Mouse (Mus musculus): Measurements from ENCODE around the gene Klf14. TPM values are rescaled to one million over a fixed set of nuclear protein-coding genes. Genes with fewer than 3 reads are reported as not detected.

The Klf14 gene
- polyA plus RNA-seq (2012; fragmentation: generic; extraction: Trizol): not detected
- long read RNA-seq, experiment 1: 0 reads
- long read RNA-seq, experiment 2: 0 reads

- no peak for TF ChIP-seq MYOG (IDR thresholded peaks at IDR 0.05; ENCODE audit: control insufficient read depth, extremely low read depth, insufficient read length)
- TF ChIP-seq FOSL1 (IDR thresholded peaks at IDR 0.05; ENCODE audit: insufficient read depth, low read length, poor library complexity, severe bottlenecking): no peak
- TF ChIP-seq MYOD1 (IDR thresholded peaks at IDR 0.05; ENCODE audit: control insufficient read depth, insufficient read length, low read depth): no peak
- no peak for TF ChIP-seq USF1 (IDR thresholded peaks at IDR 0.05; ENCODE audit: low read depth)
- TF ChIP-seq MAX (IDR thresholded peaks at IDR 0.05): no peak
- no peak for TF ChIP-seq CEBPB (IDR thresholded peaks at IDR 0.05; ENCODE audit: low read depth)
- no peak for TF ChIP-seq CTCF (IDR thresholded peaks at IDR 0.05; ENCODE audit: control insufficient read depth, insufficient read depth, insufficient read length)
- peaks cover 11% of the 10 kb centered on the region for H3K27me3 ChIP-seq (ENCODE audit: control insufficient read depth, insufficient read depth, insufficient read length)
These were observed at the start of gene Klf14 for GRCm38 (mm10) chr6:30958736-30959540. TSS of gene Klf14 (minus strand) at chr6:30959078.

DNA sequence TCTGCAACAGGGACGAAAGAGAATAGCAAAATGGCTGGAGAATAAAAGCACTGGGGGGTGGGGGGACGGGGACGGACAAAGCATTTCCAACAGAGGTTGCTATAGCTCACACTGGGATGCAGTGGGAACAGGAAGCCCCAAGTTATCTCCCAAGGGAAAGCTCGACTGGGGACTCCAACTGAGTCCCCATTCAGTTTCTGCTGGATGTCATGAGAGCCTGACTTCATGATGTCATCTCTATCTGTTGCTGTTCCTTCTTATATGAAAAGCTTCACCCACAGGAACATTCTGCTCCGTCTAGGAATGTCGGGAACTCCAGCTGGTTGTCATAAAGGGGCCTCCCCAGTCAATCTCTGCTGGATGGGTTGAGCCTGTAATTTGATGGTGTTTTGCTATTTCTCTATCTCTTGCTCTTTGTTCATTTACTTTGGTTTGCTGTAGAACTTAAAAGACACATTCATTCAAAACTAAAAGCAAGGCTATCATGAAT lies 47.3 kb upstream of the Klf14 start:
- no peak overlapping the region for H3K4me3 ChIP-seq (ENCODE audit: insufficient read depth, poor library complexity, severe bottlenecking)
- TF ChIP-seq MYOD1 (IDR thresholded peaks at IDR 0.05; ENCODE audit: control insufficient read depth, insufficient read length, low read depth) (no peak), CTCF (IDR thresholded peaks at IDR 0.05; ENCODE audit: control insufficient read depth, insufficient read depth, insufficient read length) (no peak), MYOG (IDR thresholded peaks at IDR 0.05; ENCODE audit: control insufficient read depth, extremely low read depth, insufficient read length) (no peak), CEBPB (IDR thresholded peaks at IDR 0.05; ENCODE audit: low read depth) (no peak), MAX (IDR thresholded peaks at IDR 0.05) (no peak), FOSL1 (IDR thresholded peaks at IDR 0.05; ENCODE audit: insufficient read depth, low read length, poor library complexity, severe bottlenecking) (no peak), USF1 (IDR thresholded peaks at IDR 0.05; ENCODE audit: low read depth) (no peak)

More at GRCm38 (mm10) chr6:30958736-30959540, at the start of gene Klf14:
- Histone ChIP-seq H3K79me3 (ENCODE audit: low read depth) (no peaks in the 10 kb centered on the region), H3ac (ENCODE audit: control insufficient read depth, insufficient read length, low read depth) (no peak within 1 kb of the TSS), H3K79me2 (ENCODE audit: control insufficient read depth, insufficient read depth) (no peaks in the 10 kb centered on the region), H3K36me3 (ENCODE audit: control insufficient read depth, insufficient read depth) (no peaks in the 10 kb centered on the region), H3K4me3 (ENCODE audit: insufficient read depth, poor library complexity, severe bottlenecking) (no peak within 1 kb of the TSS)

GRCm38 (mm10) chr6:30986393-30986792 lies 27.5 kb upstream of the Klf14 start:
- no peak overlapping the region for H3K4me3 ChIP-seq (ENCODE audit: insufficient read depth, poor library complexity, severe bottlenecking)

More for the DNA sequence above, 47.3 kb upstream of the Klf14 start:
- H3ac ChIP-seq (ENCODE audit: control insufficient read depth, insufficient read length, low read depth): no peak overlapping the region
- H3K79me3 ChIP-seq (ENCODE audit: low read depth): no peaks in the 10 kb centered on the region
- peaks cover 8% of the 10 kb centered on the region for H3K27me3 ChIP-seq (ENCODE audit: control insufficient read depth, insufficient read depth, insufficient read length)
- H3K79me2 ChIP-seq (ENCODE audit: control insufficient read depth, insufficient read depth): no peaks in the 10 kb centered on the region
- no peaks in the 10 kb centered on the region for H3K36me3 ChIP-seq (ENCODE audit: control insufficient read depth, insufficient read depth)

GRCm38 (mm10) chr6:30983021-30983420 lies 24.1 kb upstream of the Klf14 start:
- Histone ChIP-seq H3K27me3 (ENCODE audit: control insufficient read depth, insufficient read depth, insufficient read length) (no peaks in the 10 kb centered on the region), H3K36me3 (ENCODE audit: control insufficient read depth, insufficient read depth) (no peaks in the 10 kb centered on the region), H3K4me3 (ENCODE audit: insufficient read depth, poor library complexity, severe bottlenecking) (no peak overlapping the region), H3ac (ENCODE audit: control insufficient read depth, insufficient read length, low read depth) (no peak overlapping the region), H3K79me3 (ENCODE audit: low read depth) (no peaks in the 10 kb centered on the region), H3K79me2 (ENCODE audit: control insufficient read depth, insufficient read depth) (no peaks in the 10 kb centered on the region)
- no peak for TF ChIP-seq CTCF (IDR thresholded peaks at IDR 0.05; ENCODE audit: control insufficient read depth, insufficient read depth, insufficient read length)
- no peak for TF ChIP-seq MAX (IDR thresholded peaks at IDR 0.05)
- TF ChIP-seq FOSL1 (IDR thresholded peaks at IDR 0.05; ENCODE audit: insufficient read depth, low read length, poor library complexity, severe bottlenecking): no peak
- no peak for TF ChIP-seq CEBPB (IDR thresholded peaks at IDR 0.05; ENCODE audit: low read depth)
- no peak for TF ChIP-seq MYOD1 (IDR thresholded peaks at IDR 0.05; ENCODE audit: control insufficient read depth, insufficient read length, low read depth)
- no peak for TF ChIP-seq USF1 (IDR thresholded peaks at IDR 0.05; ENCODE audit: low read depth)
- TF ChIP-seq MYOG (IDR thresholded peaks at IDR 0.05; ENCODE audit: control insufficient read depth, extremely low read depth, insufficient read length): no peak

More at GRCm38 (mm10) chr6:30986393-30986792, 27.5 kb upstream of the Klf14 start:
- H3K79me3 ChIP-seq (ENCODE audit: low read depth): no peaks in the 10 kb centered on the region
- TF ChIP-seq MYOG (IDR thresholded peaks at IDR 0.05; ENCODE audit: control insufficient read depth, extremely low read depth, insufficient read length) (no peak), MYOD1 (IDR thresholded peaks at IDR 0.05; ENCODE audit: control insufficient read depth, insufficient read length, low read depth) (no peak), CEBPB (IDR thresholded peaks at IDR 0.05; ENCODE audit: low read depth) (no peak), FOSL1 (IDR thresholded peaks at IDR 0.05; ENCODE audit: insufficient read depth, low read length, poor library complexity, severe bottlenecking) (no peak), USF1 (IDR thresholded peaks at IDR 0.05; ENCODE audit: low read depth) (no peak), MAX (IDR thresholded peaks at IDR 0.05) (no peak), CTCF (IDR thresholded peaks at IDR 0.05; ENCODE audit: control insufficient read depth, insufficient read depth, insufficient read length) (no peak)
- H3K36me3 ChIP-seq (ENCODE audit: control insufficient read depth, insufficient read depth): no peaks in the 10 kb centered on the region
- H3ac ChIP-seq (ENCODE audit: control insufficient read depth, insufficient read length, low read depth): no peak overlapping the region
- H3K79me2 ChIP-seq (ENCODE audit: control insufficient read depth, insufficient read depth): no peaks in the 10 kb centered on the region
- H3K27me3 ChIP-seq (ENCODE audit: control insufficient read depth, insufficient read depth, insufficient read length): no peaks in the 10 kb centered on the region

DNA sequence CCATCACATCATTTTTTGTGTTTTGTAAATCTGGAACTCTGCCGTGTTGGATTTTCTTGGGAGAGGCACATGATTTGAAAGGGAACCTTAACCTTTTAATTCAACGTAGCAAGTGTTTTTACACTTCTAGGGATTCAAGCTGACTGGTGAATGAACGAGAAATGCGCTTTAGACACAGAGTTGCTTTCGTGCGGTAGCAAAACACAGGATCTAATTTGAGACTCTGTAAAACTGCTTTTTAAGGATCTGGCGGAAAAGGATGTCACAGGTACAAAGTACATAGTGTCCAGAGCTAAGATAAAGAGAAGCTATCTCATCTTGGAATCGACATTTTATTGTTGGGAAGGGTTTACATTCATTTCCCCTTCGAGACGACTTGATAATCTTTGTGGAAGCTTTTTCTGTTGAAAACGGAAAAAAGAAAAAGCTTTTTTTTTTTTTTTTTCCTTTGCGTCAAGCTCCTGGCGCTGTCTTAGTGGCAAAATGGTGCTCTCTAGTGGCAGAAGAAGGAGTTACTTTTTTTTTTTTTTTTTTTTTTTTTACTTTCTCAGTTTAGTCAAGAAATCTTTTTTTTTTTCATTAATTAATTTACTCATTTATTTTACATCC lies 23.6 kb upstream of the Klf14 start:
- H3K79me3 ChIP-seq (ENCODE audit: low read depth): no peaks in the 10 kb centered on the region
- H3K4me3 ChIP-seq (ENCODE audit: insufficient read depth, poor library complexity, severe bottlenecking): no peak overlapping the region
- TF ChIP-seq MAX (IDR thresholded peaks at IDR 0.05): no peak
- no peak for TF ChIP-seq MYOG (IDR thresholded peaks at IDR 0.05; ENCODE audit: control insufficient read depth, extremely low read depth, insufficient read length)
- no peak for TF ChIP-seq CEBPB (IDR thresholded peaks at IDR 0.05; ENCODE audit: low read depth)
- TF ChIP-seq USF1 (IDR thresholded peaks at IDR 0.05; ENCODE audit: low read depth): no peak
- TF ChIP-seq MYOD1 (IDR thresholded peaks at IDR 0.05; ENCODE audit: control insufficient read depth, insufficient read length, low read depth): no peak
- no peak for TF ChIP-seq CTCF (IDR thresholded peaks at IDR 0.05; ENCODE audit: control insufficient read depth, insufficient read depth, insufficient read length)
- no peak for TF ChIP-seq FOSL1 (IDR thresholded peaks at IDR 0.05; ENCODE audit: insufficient read depth, low read length, poor library complexity, severe bottlenecking)

More for the DNA sequence above, 23.6 kb upstream of the Klf14 start:
- Histone ChIP-seq H3K79me2 (ENCODE audit: control insufficient read depth, insufficient read depth) (no peaks in the 10 kb centered on the region), H3K36me3 (ENCODE audit: control insufficient read depth, insufficient read depth) (no peaks in the 10 kb centered on the region), H3ac (ENCODE audit: control insufficient read depth, insufficient read length, low read depth) (no peak overlapping the region), H3K27me3 (ENCODE audit: control insufficient read depth, insufficient read depth, insufficient read length) (no peaks in the 10 kb centered on the region)
